Mouse (Mus musculus) stomach, adult 2 months (tissue): ENCODE results near the gene Nipa2. TPM values are rescaled to one million over a fixed set of nuclear protein-coding genes. Genes with fewer than 3 reads are reported as not detected.

Experiments used
- polyA plus RNA-seq: library from polyadenylated mRNA; depleted of rRNA; stranded (reverse); fragments of >200 nt; gene quantifications from 2 replicates; pipeline ENCODE4 v1.2.3, GENCODE M21; 2012; rRNA removed

Gene Nipa2
- 9.6 and 28.3 TPM in 2 replicates for polyA plus RNA-seq

DNA sequence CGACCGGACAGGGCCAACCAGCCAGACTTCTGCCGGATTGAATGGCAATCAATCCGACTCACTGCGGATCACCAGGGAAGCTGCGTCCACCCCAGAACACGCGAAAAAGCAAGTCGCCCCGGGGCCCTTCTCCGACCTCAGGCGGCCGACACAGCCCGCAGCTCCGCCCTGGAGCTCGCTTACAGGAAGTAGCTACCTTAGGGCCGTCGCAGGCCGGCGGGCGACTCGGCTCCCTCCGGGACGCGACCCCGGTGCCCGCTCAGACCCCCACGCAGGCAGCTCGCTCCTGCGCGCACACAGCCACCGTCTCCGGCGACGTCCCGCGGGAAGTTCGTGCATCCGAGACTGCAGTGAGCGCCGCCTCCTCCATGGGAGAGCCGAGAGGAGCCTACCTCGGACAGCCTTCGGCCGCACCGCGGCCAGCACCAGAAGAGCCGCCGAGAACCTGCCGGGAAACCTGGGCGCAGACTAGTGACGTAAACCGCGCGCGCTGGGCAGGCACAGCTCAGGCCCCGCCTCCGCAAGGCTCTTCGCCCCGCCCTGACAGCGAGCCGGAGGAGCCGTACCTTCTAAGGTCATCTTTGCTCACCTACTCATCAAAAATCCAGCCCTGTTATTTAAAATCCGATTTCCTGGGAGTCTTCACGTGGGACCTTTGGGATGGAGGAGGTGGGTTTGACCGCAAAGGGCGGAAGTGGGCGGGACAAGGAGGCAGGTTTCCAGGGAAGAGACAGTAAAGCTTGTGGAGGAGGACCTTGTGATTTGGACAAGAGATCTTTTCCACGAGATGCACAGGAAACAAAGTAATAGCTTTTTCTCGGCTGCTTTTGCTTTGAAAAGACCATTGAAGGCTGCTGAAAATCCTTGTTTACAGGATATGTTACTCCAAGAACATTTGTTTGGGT is at the start of gene Nipa2:
Gene Nipa2, minus strand, starts transcription at position 473 of the 905 bp plus-strand sequence.

Other genes with a start within 250 kb of the Nipa2 start
- gene Siglech, start 194.3 kb downstream of the Nipa2 start, polyA plus RNA-seq, result 0.28 and 0.54 TPM in 2 replicates
- 0.38 and 1.1 TPM in 2 replicates for gene Tubgcp5, start 168.3 kb downstream of the Nipa2 start, polyA plus RNA-seq
- 15.8 and 22.6 TPM in 2 replicates for gene Cyfip1, start 120.7 kb downstream of the Nipa2 start, polyA plus RNA-seq
- 1.7 and 2.0 TPM in 2 replicates for gene Nipa1, start 57.5 kb upstream of the Nipa2 start, polyA plus RNA-seq
- gene Herc2, start 87.7 kb upstream of the Nipa2 start, polyA plus RNA-seq, result 6.2 and 8.0 TPM in 2 replicates